Mouse (Mus musculus) cerebellum, adult (tissue): ENCODE data around the gene Zbtb42.

Experiments
- ATAC-seq: cut with Nextera tagmentation; 2 replicates; pipeline ENCODE4 v1.9.2; 2017; ENCODE audit warnings: mild to moderate bottlenecking, moderate library complexity, mixed read lengths; ENCODE audit not compliant: insufficient number of reproducible peaks, low FRiP score, low TSS enrichment

Zbtb42 gene

DNA sequence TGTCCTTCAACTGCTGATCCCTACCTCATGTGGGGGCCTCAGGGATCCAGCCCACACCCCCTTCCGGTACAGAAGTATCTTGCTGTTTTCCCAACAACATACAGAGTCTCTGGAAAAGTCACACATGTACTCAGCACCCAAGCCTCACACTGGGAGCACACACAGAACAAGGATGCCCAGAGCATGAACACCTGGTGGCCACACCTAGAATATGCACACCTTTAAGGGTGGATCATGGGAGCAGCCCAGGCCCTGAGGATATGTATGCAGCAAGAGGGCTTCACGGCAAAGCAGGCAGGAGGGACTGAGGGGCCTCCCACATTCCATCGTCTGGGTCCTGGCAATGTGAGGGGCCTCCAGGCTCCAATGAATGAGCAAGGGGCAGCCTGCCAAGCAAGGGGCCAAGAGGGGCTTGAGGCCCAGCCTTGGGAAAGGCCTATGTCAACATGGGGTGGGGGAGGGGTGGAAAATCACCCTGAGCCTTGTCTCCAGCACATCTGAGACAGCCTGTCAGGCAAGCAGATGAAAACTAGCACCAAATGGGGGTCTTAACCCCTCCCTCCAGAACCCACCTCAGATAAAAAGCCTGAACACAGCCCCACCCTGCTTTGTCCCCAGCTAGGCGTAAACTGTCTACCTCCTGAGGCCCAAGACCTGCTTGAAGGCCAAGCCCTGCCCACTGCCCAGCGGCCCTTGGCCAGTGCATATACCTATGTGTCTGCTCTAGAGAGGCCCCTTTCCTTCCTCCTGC is 17.9 kb upstream of the Zbtb42 start:
- no peak for ATAC-seq

DNA sequence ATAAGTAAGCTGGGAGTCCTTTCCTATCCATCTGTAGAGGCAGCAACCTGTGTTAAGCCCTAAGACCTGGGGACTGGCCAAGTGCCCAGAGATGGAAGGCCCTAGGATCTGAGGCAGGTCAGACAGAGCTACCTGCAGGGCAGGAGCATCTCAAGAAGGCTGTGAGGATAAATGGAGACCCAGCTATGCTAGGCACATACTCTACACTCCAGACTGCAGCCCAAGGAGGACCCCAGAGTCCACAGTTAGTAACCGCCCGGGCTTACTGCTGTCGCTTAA is 17.4 kb upstream of the Zbtb42 start:
- ATAC-seq = no peak

DNA sequence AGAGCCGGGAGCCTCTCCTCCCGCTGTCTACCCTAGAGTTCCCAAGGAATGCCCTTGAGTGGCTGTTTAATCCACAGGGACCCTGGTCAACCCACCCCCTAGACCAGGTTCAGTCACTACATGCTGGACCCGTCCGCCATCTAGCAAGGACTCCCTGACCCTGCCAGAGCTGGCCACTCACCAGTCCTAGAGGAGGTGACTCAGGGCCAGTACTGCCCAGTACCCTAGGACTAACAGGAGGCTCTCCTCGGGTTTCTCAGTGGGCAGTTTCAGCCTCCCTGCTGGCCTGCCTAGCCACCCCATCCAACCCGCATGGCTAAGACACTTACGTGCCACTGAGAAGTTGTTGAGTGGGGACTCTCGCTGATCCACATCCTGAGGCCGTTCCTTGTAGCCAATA is 16.8 kb upstream of the Zbtb42 start:
- ATAC-seq = no peak

DNA sequence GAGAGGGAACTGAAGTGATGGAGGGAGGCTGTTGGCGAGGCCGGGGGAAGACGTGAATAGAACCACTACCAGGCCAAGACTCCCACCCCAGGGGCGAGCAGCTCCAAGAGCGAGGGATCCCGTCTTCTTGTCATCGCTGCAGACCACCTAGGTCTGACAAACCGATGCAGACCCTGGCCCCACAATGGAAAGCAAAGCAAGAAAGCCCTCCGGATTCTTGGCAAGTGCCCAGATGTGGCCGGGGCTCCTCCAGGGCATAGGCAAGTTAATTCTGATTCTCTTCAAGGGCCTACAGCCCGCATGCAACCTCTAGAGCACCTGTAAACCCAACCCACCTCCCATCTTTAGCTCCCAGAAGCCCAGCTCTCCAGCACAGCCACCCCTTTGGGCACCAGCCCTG is 15.3 kb upstream of the Zbtb42 start:
- no peak for ATAC-seq

DNA sequence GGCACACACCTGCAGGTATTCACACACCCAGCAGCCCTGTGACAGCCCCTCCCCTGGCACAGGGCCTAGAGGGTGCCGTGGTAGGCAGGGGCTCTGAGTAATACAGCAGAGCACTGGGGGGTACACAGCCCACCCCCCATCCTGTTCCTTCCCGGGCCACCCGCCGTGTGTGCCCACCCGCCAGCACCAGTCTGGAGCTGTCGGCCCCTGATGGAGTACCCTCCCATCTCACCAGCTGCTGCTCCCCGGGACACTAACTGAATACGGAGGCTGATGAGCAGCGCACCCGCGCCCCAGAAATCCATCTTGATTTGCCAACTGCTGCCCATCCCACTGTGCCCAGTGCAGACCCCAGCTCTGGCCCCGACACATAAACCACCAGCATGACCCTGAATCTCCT is 14.9 kb upstream of the Zbtb42 start:
- no peak for ATAC-seq

DNA sequence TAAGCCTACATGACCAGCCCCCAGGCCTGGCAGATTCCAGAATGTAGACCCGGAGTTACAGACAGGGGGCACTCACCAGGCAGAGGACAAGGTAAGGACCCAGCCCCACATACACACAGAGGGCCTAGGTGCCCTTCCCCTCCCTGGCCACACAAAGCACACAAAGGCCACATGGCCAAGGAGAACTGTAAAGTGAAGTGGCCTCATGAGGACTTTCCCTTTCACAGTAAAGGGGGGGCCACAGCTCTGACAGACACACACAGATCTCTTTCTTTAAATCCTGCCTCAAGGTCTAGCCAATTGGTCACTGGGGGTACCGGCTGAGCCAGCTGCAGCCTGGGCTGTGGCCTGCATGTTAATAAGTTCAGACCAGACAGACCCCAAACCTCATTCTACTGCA is 14.5 kb upstream of the Zbtb42 start:
- ATAC-seq = no peak

DNA sequence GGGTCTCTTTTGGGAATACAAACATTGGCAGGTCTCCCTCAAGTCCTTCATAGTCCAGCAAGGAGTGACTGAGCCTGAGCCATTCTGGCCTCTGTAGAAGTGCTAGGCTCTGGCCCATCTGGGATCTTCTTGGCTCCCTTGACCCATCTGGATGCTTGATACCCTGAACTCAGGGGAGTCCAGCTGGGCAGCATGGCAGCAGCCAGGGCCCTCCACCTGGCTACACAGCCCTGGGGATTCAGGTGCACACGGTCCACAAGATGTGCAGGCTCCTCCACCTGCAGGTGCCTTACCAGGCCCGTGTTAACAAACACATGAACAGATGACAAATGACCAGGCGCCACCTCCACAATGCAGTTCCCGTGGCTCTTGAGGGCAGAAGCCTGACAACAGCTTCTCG is 14.0 kb upstream of the Zbtb42 start:
- ATAC-seq = no peak

DNA sequence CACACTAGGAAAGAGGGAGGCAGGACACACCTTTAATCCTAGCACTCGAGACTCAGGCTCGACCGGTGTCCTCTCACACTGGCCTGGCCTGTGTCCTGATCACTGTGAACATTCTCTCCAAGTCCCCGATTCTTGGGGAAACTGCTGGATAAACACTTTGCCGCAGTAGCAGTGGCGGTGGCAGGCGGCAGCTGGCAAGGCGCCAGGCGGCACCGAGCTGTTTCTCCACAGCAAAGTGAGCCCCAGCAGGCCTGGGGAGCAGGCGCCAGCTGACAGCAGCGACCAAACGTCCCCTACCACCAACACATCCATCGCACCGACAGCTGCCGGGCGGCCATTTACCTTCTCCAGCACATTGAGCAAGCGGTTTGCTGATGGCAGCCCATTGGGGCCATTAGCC is 13.2 kb upstream of the Zbtb42 start:
- ATAC-seq = no peak

DNA sequence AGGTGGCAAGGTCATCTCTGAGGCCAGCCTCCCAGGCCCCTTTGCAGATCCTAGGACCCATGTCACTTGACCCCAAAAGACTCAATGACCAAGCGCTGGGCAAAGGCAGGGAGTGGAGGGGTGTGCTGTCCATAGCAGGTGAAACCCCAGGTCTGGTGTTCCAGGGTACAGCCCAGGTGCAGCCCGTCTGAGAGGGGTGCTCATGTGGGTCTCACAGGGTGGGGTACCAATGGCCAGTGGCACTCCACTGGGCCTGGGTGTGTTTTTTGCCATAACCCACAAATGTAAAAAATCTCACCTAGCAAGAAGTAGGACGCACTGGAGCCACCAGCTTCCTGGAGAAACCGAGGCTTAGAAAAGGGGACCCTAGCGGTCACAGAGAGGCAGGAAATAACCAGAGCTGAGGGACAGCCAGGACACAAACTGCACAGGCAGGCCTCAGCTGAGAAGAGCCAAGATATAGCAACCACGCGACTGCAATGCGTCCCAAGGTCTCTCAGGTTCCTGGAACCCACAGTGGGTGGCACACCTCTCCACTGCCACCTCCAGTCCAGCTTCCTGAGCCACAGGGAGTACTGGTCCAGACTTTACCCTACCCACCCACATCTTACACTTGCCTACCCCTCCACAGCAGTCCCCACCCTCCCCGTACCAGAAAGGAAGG is 12.6 kb upstream of the Zbtb42 start:
- no peak for ATAC-seq

DNA sequence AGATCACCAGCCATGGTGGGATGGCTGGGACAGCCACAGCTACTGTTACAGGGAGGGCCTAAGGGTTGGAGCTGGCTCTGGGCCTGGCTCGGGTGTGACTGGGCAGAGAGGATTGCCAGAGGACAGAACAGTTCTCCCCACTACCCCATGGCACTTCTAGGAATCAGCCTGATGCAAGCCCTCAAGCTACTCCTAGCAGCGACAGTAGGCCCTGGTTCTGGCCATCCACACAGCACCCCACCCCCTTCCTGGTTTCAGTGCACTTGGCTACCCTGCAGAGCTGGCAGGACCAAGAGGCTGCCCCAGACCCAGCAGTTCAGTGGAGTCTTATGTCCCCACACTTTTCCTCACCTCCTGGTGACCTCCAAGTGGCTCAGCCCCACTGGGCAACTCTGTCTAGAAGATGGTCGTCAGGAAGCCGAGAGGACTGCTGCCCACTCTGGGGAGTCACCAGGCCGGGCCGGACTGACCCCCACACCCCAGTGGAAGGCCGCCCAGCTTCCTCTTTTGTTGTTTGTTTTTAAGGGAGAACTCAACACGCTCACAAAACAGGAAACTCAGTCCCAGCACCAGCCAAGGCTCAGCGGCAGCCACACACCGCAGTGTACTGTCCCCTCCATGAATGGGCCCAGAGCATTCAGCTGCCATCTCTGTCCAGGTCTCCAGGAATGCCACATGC is 10.9 kb upstream of the Zbtb42 start:
- ATAC-seq = no peak

DNA sequence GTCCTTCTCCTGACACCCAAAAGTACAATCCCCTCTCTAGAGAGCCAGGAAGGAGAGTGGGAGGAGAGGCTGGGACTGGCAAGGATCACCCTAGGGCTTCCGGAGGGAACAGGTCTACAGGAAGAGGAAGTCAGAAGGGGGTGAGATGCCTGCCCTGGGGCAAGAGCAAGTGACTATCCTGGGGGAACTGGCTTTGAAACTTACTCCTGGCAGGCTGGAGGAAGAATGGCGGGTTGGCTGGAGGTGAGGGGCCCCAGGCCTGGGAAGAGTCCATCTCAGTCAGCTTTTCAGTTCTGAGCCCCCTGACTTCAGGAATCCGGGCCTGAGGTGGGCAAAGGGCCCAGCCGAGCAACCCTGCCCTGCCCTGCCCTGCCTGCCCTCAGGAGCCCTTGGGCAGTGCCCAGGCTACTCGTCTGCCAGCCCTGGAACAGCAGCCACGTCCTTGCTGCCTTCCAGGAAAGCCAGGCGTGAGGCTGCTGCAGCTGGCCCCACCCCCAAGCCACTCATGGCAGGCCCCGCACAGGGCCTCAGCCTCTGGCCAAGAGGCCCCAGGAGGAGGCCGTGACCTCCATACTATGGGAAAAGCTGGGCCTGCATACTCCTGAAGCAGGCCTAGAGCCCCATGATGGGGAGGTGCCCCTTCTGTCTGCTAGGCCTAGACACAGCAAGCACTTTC is 7.8 kb upstream of the Zbtb42 start:
- no peak for ATAC-seq

DNA sequence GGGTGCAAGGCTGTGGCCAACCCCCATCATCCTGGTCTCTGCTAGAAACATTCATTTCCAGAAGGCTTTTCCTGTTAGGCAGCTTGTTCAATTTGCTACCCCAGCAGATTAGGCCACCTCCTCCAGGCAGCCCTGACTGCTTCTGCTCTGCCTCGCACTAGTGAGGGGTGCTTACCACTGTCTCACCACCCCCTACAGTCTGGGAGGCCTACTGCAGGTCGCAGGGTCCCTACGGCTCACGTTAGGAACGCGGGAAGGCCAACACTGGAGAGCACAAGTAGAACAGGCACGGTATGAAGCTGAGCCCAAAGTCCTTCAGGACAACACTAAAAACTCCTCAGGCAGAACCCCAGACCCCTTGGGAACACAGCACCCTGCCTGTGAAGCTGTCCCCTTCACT is 6.7 kb upstream of the Zbtb42 start:
- ATAC-seq = no peak

DNA sequence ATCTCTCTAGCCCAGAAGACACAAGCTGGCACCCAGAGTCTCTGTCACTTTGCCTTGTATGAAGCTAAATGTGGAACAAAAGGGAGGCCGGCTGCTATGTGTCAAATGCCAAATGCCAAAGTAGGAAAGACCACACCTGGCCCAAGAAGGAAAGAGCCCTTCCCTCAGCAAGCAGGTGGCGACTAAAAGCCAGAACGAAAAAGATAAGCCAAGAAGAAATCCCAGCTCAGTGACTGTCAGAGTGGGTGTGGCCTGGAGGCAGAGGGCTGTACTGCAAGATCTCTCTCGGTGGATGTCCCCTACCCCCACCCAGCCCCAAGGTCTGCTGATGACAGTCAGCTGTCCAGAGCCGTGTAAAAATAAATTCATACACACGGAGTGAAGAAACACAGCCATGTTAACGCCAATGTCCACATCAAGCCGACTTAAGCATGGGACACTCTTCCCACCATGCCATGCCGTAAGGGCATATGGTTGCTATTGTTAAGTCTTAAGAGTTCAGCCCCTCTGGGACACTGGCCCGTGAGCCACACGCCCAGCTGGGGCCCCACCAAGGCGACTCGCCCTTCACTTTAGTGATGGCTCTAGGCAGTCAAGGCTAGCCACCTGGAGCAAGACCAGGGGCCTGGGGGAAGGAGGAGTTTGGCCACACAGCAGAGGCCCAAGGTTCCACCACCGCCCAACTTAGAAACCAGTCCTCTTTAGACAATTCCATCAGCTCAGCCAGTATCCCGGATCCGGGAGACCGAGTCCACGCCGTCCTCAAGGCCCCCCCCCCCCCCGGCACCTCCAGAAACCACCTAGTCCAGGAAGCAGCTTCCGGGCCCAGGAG is 5.7 kb upstream of the Zbtb42 start:
- no peak for ATAC-seq

DNA sequence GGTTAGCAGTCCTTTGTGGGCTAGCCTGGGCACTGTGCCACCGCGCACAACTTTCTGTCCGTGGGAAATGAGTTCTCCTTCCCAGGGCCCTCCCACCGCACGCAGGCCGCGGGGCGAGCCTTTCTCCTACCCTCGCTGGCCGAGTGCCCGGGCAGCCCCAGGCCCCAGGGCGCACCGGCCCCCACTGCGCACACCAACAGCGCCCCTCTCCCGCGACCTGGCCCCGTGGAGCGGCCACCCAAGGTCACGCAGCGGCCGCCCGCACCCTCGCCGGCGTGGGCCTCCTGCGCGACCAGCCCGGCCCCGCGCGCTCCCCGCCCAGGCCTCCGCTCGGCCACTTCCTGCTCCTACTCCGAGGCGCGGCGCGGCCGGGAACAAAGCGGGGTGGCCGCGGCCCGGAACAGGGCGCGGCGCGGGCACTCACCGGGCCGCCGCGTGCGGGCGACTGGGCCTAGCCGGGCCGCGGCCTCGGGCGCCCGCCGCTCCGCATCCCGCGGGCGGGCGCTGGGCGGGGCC is 5.0 kb upstream of the Zbtb42 start:
- ATAC-seq = no peak

DNA sequence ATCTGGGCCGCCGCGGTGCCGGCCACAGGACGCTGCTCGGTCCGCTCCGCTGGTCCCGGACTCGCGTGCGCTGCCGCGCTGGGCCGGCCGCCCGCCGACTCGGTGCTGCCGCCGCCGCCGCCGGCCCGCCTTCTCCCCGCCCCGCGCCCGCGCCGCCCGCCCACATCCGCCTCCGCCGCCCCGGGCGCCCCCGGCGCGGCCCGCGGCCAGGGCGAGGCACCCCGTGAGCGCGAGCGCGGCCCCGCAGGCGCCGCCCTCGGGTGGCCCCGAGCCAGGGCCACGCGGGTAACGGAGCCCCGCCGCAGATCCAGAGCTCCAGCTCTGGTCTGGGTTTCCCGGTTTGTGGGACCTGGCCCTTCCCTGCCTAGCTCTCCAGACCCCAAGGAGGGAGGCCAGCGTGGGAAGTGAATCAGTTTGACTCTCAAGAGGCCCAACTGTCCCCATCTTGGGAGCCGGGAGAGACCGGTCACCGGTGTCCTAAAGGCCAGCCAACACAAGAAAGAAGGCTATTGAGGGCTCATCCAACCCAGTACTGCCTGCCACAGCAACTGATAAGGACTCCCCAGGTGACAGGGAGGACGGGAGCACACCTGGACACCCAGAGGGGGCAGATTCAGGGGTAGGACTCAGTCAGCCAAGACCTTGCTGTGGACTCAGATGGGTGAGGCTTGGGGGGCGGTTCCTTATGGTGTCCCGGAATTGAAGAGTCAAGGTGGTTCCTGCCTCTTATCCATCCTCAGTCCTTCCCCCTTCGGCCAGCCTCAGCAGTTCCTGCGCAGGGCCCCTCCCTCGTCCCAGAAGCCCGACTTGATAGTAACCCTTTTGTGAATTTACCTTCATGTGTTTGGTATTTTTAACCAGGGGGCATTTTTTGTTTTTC is 4.3 kb upstream of the Zbtb42 start, which contains the start of gene Akt1:
Akt1 (minus strand) TSS at position 753 of the 880 bp plus-strand sequence.
- no peak for ATAC-seq

DNA sequence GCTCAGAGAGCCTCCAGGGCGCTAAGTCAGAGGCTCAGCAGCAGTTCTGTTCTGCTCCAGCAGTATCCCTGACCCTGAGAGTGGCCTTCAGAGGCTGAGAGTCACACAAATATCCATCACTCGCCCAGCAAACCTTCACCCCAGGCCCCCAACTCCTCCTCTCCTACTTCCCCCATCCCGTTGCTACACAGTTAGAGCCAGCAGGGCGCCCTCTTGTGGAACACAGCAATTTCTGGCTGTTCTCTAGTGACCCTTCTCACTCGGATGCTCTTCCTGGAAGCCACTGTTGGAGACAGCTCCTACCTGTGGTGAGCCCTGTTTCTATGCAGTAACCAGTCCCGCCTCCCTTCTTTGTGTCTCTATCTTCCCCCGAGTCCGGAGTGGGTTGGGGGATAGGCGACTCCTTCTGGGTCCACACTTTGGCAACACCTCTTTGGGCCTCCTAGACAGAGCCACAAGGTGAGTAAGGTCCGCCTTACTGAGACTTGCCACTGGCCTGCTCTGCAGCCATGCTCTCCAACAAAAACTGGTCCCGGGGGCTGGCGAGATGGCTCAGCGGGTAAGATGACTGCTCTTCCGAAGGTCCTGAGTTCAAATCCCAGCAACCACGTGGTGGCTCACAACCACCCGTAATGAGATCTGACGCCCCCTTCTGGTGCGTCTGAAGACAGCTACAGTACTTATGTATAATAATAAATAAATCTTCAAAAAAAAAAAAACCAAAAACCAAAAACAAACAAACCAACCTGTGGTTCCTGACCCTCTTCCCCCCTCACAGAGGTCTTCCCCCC is 3.2 kb upstream of the Zbtb42 start:
- ATAC-seq = peak; percentile 56; the same call in 1 of the 2 replicates

DNA sequence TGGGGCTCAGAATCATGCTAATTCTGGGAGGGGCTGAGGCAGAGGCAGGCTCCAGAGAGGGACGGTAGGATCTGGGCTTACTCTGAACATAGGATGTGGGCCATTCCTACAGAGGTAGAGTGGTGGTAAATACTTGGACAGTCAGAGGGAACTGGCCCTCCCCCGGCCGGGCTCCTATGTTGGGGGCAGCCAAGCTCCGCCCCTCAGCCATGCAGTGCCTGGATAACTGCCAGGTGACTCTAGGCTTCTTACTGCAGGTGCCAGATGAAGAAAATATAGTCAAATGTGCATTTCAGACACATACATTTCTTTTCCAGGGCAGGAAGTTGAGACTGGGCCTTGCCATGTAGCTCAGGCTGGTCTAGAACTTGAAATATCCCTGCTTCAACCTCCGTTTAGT is 1.6 kb upstream of the Zbtb42 start:
- ATAC-seq = no peak

DNA sequence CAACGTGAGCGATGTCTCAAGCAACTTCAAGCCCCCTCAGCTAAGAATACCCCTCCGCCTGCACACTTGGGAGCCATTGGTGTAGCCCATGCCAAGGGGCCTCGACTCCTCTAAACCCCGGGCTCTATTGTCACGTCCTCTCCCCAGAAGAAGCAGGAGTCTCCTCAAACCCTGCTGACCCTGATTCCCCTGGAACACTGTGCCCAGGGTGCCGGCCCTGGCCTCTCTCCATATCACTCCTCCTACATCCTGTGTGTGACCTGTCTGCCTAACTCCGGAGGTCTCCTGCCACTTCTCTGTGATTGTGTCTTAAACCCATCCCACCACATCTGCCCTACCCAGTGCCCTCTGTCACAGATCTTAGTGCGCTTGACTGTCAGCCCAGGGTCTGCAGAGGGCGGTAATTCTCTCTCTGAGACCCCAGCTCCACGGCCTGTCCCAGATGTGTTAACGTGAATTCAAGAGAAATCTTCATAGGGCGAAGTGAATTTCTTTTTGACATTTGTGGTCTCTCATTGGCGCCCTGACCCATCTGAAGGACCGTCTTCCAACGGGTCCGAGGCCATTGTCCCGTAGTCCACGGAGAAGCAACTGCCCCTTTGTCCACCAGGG is 579 bp upstream of the Zbtb42 start:
- no peak for ATAC-seq
